Mouse (Mus musculus): ENCODE measurements around the gene Hs3st4.

DNA sequence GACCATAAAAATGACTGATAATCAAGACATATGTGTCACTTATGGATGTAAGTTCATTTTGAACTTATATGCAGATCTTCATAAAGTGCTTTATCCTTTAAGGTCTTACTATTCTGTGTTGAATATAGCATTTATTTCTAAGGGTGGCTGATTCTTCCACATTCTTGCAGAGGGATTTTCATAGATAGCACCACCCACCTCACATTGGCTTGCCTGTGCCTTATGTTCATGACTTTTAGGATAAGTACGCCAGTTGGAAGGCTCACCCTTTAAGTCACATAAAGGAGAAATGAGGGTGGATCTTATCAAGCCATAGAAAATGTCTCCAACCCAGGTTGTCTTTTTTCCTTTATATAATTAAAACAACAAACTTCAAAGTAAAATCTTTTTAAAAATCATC lies 180.6 kb downstream of the Hs3st4 start:
- no peak for TF ChIP-seq CTCF (IDR thresholded peaks at IDR 0.05; ENCODE audit: extremely low read depth, insufficient read depth, low read length)
- no peak for TF ChIP-seq POLR2A (IDR thresholded peaks at IDR 0.05; ENCODE audit: extremely low read depth, insufficient read depth, low read length)
